Mouse (Mus musculus): ENCODE results near the gene Plcl1.

Gene Plcl1

DNA sequence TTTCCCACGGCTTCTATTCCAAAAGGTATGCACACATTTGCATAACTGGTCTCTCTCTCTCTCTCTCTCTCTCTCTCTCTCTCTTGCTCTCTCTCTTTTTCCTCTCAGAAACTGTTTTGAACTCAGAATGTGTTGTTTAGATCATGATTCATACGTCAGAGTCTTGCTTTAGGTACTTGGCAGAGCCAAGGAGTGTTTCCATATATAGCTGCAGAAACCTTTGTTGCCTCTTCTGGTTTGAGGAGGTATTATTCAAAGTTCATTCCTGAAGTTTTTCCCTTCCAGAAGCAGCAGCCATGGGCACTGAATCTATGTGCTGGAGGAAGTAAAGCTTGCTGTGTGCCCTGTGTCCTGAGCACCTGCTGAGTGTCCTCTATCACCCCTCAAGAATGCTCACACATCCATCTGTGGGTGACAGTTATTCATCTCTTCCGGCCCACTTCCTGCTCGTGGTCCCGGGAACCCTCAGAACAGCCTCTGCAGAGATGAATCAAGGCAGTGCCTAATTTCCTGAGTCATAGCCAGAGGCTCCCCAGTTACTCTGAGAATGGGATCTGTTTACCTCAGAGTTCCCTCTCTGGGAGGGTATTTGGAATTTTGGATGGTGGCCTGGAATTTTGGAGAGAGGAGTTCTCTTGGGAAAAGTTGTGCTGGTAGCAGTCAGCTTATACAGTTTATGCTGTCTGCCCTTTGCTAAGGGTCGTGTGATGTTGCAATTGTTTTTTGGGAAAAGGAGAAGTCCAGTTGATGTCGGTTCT lies 123.0 kb downstream of the Plcl1 start:
- DNase-seq, result no peak

DNA sequence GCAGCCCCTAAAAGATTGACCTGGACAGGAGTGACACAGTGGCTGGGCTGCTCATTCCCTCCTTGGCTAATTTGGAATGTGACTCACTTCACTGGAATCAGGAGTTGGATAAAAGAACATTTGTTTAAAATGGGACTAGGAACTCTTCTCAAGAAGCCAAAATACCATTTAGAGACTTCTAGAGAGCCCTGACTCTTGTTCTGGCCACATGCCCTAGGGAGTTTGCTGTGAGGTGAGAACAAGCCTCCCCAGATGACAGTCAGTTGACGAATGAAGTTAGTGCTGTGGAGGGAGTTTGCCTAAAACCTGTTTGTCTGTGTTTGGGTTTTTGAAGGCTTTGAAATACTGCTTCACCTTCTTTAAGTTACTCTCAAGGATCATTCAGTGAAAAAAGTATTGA lies 128.1 kb downstream of the Plcl1 start:
- DNase-seq, result no peak

DNA sequence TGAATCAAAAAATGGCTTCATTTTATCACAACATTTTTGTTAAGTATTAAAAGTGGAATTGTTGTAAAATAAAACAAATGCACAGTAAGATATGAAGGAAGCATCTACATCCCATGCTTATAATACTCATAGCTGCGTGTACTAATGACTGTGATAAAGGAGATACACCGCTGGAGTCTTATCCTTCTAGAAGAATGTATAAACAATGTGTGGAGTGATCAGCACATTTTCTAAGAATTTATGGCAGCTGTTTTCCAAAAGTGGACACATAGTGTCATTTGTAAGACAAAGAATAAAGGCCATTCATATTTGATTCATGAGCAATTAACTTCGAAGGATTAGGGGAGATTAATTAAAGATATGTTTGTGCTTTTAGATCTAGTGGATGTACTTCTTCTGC lies 148.7 kb downstream of the Plcl1 start:
- DNase-seq, result no peak

DNA sequence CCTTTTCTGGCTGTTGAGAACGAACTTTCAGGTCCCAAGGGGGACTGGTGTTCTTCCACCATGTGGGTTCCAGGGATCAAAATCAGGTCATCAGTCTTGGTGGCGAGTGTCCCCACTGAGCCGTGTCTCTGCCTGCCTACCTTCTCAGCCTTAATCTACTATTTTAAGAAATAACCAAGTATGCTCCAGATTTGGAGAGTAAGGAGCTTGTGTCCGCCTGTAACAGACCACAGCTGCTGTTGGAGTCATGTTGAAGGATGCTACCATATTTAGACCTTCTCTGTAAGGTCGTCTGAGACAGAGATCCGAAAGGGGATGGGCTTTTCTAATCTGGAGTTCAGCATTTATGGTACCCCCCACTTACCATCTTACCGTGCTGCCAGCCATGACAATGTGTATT lies 152.2 kb downstream of the Plcl1 start:
- DNase-seq, result no peak

DNA sequence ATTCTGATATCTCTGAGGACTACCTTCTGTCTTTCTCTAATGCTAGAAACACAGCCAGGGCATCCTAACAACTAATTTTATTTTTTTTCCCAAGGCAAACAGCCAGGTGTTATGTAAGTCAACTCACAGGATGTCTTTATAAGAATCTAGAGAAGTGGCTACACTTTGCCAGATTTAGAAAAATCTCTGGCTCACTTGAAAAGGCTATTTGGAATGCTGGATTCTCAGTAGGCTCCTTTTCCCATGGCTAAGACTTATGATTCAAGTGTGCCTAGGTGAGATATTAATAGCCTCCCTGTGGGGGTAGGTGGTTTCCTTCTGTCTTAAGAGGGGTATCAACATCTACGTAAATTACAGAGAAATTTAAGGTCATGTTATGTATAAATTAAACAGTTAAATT lies 152.7 kb downstream of the Plcl1 start:
- no peak for DNase-seq

DNA sequence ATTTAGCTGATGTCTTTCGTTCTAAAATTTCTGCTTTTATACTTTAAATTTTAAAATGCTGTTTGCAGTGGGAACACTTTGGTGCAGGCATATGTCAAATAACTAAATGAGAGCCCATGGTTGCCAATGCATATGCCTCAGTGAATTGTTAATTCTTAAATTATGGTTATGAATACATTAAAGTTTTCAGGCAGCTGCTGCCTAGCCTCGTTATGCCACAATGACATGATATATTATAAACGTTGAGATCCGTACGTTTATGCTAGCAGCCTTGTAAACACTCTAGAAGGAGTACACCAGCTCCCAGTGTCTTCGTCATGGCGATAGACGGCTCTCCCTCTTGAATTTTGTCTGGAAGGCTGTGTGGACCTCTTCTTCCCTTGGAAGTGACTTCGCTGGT lies 154.3 kb downstream of the Plcl1 start:
- no peak for DNase-seq

DNA sequence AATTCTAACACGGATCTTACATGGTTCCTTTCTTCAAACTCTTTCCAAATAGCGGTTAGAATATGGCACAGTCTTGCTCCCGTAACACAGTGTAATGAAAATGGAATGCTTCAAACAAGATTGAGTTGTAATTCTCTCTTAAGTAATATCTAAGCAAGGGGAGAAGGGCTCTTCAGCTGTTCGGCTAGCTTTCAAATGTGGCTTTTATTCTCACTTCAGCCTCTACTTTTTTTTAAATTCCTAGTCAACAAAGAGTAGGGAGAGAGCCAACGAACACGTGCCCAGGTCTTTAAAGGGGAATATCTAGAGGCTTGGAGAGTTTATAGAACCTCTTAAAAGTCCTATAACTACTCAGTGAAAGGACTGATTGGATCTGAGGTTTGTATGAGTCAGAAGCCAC lies 160.2 kb downstream of the Plcl1 start:
- no peak for DNase-seq

DNA sequence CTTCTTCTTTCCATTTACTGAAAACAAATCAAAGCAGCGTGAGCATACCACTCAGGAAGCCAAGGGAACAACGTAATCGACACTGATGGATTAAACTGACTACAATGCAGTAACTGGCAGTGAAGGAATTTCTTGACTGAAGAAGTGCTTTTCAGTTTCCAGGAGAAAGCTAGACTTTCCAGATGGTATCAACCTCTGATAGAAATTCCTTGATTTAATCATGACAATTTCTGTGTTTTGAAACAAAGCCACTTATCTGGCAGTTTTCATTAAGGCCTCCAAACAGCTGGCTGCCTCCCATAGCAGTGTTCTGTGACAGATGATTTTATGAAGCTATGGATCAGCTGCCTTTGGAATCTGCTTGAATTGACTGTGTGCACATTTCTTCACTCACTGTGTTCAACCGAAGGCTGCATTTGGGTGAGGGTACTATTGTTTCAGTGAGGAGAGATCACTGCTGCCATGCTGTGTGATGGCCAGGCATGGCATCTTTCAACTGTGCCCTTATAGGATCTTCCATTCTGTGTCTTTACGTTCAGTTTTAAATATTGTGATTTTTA lies 162.2 kb downstream of the Plcl1 start:
- no peak for DNase-seq

DNA sequence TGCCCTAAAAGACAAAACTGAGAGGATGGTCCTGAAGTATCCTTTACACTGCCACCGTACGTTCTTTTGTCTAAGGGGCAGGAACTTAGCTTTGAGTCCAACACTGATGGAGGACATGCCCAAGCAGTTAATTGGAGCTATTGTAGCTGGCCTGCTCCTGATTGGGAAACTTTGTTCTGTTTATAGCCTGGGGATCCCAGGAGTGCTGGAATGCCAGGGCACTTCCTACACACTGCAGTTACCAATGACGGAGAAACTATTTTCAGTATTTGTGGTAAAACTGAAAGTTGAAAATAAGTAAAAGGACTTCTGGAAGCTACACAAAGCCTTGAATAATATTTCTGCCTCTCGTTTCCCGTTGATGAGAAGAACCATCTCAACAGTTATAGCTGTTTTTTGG lies 164.5 kb downstream of the Plcl1 start:
- DNase-seq, result no peak

DNA sequence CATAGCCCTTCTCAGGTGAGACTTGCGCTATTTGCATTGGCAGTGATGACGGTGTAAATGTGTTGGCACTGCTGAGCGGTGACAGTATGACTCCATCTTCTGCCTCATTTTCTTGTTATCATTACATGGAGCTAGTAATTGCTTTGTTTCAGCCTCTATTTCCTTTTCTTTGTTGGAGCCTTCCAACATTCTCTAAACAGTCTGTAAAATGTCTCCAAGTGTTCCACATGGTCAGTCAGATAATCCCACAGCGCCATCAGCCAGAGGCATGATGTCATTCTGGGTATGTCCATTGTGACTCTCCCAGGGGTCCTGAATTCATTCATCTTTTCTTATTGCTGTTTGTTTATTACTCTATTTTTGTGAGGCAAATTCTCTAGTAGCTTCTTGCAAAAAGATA lies 165.7 kb downstream of the Plcl1 start:
- no peak for DNase-seq

DNA sequence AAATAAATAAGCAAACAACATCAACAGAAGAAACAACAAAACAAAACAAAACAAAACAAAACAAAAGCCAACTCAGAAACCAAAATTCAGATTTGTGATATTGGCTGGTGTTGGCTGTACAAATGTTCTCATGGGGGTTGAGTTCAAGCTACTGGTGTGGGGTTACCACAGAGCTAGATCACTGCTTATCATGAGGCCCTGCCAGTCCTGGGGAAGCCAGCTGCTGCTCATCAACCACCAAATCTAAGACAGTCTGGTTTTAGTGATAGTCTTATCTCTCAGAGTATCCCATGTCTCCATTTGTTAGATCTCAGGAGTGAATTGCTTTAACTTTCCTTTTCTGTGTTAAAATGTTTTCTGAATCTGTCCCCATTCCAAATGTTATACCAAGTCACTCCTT lies 166.5 kb downstream of the Plcl1 start:
- DNase-seq, result no peak

DNA sequence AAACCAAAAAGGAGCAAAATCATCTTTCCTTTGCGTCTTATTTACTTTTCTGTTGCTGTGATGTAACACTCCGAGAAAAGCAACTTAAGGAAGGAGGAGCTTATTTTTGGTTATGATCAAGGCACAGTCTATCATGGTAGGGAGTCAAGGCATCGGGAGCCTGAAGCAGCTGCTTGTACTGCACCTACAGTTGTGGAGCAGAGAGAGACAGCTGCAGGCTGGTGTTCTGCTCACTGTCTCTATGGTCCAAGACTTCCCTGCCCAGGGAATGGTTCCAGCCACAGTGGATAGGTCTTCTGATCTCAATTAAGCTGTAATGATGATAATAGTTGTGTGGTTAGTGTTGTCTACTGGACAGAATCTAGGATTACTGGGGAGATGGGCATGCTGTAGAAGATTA lies 166.9 kb downstream of the Plcl1 start:
- DNase-seq, result no peak

DNA sequence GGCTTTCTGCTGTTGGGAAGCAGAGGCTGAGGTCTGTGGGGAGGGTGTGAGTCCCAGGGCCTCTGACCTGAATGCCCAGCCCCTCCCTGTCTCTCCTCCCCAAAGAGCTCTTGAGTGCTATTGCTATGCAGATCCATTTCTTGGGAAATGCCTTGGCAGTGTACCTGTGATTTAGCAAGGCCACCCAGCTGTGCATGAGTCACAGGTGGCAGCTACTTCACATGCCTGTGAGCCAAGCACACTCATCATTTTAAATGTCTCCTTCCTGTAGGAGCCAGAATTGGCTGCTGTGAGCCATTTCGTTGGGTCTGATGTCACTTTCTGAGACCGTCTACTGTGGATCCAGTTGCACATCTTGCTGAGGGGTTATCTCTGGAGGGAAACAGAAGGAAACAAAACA lies 170.2 kb downstream of the Plcl1 start:
- no peak for DNase-seq

DNA sequence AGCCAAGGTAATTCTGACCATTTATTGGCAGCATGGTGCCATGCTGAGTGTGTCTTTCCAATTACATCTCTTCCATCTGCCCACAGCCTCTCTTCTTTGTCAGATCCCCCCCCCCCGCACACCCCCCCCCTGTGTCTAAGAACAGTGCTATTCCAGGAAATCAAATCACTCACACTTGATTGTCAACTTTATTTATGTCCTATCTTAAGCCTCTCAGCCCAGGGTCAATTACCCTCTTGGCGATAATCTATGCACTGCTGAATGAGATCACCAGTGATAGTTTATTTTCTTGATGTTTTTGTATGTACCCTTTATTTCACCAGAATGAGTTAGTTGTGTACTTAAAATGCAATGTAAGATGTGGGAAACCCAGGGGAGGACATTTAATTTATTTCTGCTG lies 176.0 kb downstream of the Plcl1 start:
- DNase-seq, result no peak

DNA sequence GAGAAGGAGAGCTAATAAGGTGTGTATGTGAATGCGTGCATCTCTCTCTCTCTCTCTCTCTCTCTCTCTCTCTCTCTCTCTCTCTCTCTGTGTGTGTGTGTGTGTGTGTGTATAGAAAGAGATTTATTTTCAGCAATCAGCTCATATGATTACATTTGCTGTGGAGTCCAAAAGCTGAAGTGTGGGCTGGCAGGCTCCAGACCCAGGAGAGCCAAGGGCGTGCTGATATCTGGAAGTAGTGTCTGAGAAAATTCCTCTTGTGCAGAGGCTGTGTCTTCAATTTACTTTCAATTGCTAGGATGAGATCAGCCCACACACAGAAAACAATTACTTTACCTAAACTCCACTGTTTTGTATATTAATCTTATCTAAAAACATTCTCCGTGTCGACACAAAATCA lies 179.7 kb downstream of the Plcl1 start:
- DNase-seq, result no peak

DNA sequence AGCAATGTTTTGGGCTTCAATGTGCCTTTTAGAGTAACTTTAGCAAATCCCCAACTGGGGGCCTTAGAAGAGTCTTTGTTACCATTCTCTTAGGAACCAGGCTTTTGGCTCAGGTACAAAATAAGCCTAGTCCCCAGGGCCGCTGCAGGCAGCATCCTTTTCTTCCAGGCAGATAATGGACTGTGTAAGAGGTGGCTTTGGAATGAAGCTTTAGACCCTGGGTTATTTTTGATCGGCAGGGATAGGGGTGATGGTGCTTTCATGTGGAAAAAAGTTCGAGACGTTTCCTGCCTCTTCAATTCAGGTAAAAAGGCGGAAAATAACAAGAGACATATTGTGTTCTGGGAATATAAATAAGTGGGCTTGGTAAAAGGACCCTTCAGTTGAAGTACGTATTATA lies 182.4 kb downstream of the Plcl1 start:
- DNase-seq, result no peak

DNA sequence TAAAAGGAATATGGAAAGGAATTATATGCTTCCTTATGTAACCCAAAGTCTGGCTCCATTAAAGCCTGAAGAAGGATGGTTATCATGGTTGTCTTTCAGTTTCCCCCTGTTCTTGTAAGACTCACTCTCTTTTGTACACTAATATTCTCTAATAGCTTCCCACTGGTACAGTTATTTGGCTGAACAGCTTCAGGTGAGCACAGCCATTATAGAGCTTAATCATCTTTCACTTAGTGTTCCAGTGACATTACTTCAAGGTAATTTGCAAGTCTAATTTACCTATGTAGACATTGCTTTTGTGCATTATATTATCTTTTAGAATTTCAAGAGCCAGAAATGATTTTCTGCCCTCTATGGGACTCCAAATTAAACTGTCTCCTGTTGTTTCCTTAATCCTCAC lies 184.3 kb downstream of the Plcl1 start:
- no peak for DNase-seq

DNA sequence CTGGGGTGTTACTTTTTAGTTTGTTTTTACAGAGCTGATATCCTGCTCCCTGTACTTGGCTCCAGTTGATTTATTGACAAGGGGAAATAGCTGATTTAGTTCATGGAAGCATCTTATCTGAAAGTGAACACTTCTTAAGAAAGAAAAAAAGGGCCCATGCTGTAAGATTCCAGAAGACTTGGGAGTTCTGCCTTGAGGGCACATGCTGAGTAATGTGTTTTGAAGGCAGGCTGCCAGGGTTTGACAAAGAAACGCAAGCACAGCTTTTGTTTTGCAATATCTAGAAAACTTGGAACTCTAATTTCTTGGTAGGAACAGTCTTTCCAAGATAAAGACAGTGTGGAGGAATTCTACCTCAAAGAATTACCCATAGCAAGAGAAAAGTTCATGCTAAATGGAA lies 194.8 kb downstream of the Plcl1 start:
- no peak for DNase-seq

DNA sequence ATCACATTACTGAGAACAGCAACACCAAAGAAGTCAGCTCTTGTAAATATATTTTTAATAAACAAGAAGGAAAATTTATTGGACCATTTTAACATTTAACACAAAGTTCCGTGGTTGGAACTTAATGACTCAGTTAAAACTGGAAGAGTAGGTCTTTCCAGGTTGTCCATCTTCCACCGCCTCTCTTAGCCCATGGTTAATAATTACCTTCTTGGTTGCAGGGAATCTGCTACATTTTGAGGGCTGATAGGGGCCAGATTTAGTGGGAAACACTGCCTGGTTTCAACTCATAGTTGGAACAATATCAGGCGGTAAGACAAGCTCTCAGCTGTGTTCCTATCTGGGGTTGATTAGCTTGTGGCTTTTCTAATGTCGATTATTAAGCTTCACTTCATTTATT lies 198.9 kb downstream of the Plcl1 start:
- no peak for DNase-seq

DNA sequence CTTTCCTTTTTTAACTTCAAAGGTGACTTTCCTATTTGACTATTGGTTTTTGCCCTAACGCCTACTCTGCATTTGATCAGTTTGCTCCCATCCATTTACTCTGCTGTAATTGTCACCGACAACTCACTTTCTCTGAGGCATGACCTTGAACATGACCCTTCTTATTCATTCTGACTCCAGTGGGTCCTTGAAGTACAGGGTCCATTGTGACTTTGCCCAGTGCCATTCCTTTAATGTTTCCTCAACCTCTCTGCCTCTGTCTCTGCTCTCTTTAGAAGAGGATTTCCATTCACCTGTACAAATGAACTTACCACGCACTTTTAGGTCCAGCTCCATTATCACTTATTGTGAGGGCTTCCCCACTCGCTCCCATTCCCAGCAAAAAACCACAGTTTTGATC lies 199.7 kb downstream of the Plcl1 start:
- DNase-seq, result no peak

DNA sequence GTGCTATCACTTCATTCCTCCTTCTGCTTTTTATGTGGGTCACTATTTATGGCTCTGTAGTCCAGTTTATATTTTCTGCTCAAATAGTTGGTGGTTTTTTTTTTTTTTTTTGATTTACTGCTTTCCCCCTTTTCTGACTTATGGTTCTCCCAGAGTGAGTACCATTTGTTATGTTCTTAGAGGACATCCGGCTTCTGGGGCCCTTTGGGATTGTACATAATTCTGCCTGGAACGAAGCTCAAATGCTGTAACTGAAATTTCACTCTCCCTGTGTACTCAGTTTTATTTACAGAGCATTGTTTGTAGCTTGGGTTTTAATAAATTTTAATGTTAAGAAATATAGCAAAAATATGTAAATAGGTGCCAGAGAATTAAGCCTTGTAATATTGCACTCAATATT lies 200.2 kb downstream of the Plcl1 start:
- no peak for DNase-seq

DNA sequence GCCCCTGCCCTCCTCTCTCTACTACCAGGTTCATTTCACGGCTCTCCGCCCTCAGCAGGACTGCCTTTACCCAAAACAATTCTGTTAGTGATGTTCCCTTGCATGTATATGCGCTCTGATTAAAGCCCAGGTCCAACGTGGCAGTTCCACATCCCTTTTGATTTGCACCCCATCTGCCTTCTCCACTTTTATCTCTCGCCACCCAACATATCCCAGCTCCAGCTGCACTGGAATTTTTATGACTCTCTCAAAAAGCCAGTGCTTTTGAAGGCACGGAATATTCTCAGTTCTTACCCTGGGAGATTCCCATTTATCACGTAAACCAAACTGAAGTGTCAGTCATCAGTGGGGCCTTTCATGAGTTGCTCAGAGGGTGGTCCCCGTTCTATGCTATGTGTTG lies 200.7 kb downstream of the Plcl1 start:
- DNase-seq, result no peak

DNA sequence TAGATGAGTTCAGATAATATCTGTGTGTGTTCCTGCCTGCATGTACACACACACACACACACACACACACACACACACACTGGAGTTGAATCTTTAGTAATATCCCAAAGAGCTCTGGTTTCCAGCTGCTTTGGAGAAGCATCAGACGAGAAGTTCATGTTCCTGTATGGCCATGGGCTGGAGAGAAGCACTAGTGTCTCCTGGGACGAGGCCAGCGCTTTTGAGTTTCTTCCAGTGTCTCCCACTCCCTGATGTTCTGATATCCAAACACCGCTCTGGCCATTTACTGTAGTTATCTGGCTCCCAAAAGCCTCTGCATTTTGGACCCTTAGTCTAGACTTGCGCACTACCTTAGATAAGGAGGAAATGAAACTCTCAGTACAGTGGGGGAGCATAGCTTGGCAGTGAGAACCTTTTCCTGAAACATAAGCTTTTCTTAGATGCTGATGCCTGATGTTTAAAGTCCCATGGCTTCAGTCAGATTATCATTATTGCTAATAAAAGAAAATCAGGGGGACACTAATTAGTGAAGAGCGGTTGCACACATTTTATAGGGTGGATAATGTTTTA lies 207.1 kb downstream of the Plcl1 start:
- DNase-seq, result no peak

DNA sequence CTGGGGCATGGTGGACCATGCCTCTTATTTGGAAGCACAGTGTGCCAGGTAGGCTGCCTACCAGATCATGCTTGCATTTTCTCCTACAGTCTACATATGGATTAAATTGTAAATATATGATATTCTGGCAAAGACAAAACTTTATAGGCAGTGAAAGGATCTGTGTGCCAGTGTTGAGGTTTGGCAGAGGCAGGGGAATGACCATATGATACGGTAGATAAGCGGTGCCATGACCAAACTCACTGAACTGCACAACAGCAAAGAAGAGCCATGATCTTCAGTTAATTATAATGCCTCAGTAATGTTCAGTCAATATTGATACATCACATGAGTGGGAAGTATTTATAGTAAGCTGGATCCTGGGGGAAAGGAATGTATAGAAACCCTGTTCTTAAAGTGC lies 212.1 kb downstream of the Plcl1 start:
- no peak for DNase-seq
